Mouse (Mus musculus) erythroid progenitor cell, adult 5-6 weeks (primary cell): ENCODE measurements around the gene Tpk1. TPM values are rescaled to one million over a fixed set of nuclear protein-coding genes. Genes with fewer than 3 reads are reported as not detected.
"Not testable (repeated sequence)": the region's sequence is repeated elsewhere in the genome, so short reads cannot be mapped to it uniquely, and the experiment has no call there.

Source experiments
- ATAC-seq: replicated peaks from 2 replicates; pipeline ENCODE4 v1.8.0; 2016; ENCODE audit warnings: moderate number of reproducible peaks, mild to moderate bottlenecking, moderate TSS enrichment, inconsistent platforms; ENCODE audit not compliant: poor library complexity, low FRiP score, severe bottlenecking
- total RNA-seq, 2 experiments: library from RNA; stranded (forward) in 1 of 2; stranded (reverse) in 1 of 2; fragments of 150-400 nt in 1 of 2; fragments of 186-747, 209-891 nt in 1 of 2; gene quantifications; 2 replicates each; pipeline versions ENCODE4 v1.2.3 to v1.2.4; 2015 to 2017; ENCODE audit warnings: low replicate concordance in 2 of 2

The Tpk1 gene
- total RNA-seq, 2 experiments from 2014 or later = 6.2 to 15.9 TPM

DNA sequence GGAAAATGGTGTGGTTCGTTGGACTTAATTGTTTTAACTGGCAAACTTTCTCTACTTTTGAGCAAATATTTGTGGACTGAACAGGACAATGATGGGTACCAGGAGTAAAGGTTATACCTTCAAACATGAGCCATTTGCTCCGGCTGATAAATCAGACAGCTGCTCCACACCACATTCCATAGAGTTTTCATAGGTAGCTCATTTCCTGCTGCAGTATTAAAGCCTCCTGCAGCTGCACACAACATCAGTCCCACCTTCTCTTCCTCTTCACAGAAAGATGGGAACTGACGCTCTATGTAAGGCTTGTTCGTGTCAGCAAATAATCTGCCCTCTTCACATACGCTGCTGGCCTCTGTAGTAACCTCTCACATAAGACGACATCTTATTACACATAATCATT lies 22.4 kb downstream of the Tpk1 start:
- ATAC-seq = no peak

DNA sequence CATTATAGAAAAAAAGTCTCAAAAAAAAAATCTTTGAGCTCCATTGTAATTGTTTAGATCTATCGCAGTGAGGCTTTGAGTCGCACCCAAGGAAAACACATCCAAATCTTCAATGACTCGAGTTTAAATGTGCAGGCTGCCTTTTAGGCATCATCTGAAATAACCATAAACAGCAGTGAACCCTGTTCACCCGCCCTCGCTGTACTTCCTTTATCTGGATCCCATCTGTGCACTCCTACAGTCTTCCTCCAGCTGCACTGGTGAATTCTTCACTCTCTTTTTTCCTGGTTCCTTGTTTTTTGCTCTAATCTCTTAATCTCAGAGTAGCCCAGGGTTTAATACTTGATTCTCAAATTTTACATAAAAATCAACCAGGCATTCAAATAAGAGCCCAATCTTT lies 23.7 kb downstream of the Tpk1 start:
- ATAC-seq = no peak

DNA sequence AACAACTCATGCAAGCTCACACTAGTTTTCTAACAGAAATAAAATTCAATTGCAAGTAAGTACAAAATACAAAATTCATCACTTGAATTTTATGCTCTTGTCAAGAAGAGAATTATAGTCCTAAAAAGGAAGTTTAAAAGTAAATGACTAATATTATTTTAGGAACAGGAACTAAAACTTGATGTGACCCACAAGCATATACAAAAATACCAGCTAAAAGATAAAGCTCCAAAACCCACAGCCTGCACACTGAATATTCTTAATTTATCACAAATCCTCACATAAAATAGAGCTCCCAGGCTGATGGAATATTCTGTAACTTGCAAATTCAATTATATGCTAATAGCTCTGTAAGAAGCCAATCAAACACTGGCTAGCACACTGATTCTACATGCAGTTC lies 25.5 kb downstream of the Tpk1 start:
- no peak for ATAC-seq

GRCm38 (mm10) chr6:43638865-43639264 lies 27.2 kb downstream of the Tpk1 start:
- ATAC-seq = no peak

DNA sequence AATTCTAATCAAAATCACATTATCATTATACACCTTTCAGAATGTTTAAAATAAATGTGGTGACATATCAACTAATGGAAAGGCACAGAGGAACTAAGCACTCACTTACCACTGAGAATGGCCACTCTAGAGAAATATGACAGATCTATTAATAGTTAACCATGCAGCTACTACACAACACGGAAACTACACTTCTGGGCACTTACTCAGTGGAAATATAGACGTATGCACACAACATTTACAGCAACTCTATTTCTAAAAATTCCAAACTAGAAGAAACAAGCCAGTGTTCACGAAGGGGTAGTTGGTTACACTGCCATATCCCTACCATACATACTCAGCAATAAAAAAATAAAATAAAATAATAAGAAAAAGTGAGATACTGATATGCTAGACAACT lies 28.0 kb downstream of the Tpk1 start:
- ATAC-seq = no peak

GRCm38 (mm10) chr6:43636980-43637638 lies 29.0 kb downstream of the Tpk1 start:
- ATAC-seq = no peak

GRCm38 (mm10) chr6:43633308-43633963 lies 32.6 kb downstream of the Tpk1 start:
- ATAC-seq = no peak

DNA sequence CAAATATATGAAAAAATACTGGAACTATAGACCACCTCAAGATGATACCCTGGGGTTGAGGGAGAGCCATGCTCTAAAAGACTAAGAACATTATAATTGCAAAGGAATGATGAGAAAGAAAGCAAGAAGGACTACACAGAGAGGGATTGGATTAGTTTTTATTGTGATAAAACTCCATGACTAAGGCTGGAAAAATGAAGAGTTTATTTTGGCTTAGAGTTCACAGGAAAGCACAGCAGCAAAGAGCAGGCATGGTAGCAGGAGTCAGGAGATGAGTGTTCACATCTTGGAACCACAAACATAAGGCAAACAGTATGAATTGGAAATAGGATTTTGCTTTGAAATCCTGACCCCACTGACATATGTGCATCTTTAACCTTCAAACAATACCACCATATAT lies 33.2 kb downstream of the Tpk1 start:
- no peak for ATAC-seq

DNA sequence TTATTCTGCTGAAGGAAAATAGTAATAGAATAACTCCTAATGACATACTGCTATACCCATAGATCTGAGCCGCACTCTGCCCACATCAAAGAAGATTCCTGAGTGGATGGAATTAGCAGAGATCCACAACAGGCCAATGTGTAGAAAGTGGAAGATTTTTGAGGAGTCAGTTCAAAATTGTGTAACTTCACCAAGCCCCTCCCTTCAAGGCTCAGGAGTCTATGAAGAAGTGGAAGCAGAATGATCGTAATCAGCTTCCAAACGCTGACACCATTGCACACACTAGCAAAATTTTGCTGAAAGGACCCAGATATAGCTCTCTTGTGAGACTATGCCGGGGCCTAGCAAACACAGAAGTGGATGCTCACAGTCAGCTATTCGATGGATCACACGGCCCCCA lies 42.6 kb downstream of the Tpk1 start:
- not testable (repeated sequence) for ATAC-seq

- no peak for ATAC-seq
Measured at GRCm38 (mm10) chr6:43619258-43619657, 46.8 kb downstream of the Tpk1 start.

GRCm38 (mm10) chr6:43611770-43612169 lies 54.3 kb downstream of the Tpk1 start:
- ATAC-seq = no peak

- no peak for ATAC-seq
Measured at GRCm38 (mm10) chr6:43590841-43591541, 75.1 kb downstream of the Tpk1 start.

DNA sequence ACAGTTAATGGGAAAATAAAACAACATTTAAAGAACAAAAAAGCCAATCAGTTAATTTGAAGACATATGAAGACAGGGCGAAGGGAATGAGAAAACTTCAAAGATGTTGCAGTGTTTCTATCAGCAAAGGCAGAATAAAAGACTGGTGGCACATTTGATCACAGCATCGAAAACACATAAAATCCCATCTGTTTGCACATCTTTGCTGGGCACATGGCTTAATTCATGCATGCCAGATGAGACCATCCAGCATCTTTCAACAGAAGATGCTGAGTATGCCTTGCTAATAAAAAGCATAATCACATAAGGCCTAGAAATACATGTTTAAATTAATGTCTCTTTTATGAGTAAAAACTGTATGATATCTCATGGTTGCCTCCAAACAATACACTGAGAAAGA lies 80.8 kb downstream of the Tpk1 start:
- no peak for ATAC-seq

GRCm38 (mm10) chr6:43581809-43582208 lies 84.3 kb downstream of the Tpk1 start:
- ATAC-seq = no peak

GRCm38 (mm10) chr6:43567885-43568284 lies 98.2 kb downstream of the Tpk1 start:
- ATAC-seq = no peak

- no peak for ATAC-seq
Measured at GRCm38 (mm10) chr6:43562474-43562873, 103.6 kb downstream of the Tpk1 start.

- ATAC-seq = no peak
Measured at GRCm38 (mm10) chr6:43551410-43551809, 114.7 kb downstream of the Tpk1 start.

- ATAC-seq = no peak
Measured at GRCm38 (mm10) chr6:43546537-43546936, 119.5 kb downstream of the Tpk1 start.

GRCm38 (mm10) chr6:43537252-43537870 lies 128.7 kb downstream of the Tpk1 start:
- ATAC-seq = no peak

DNA sequence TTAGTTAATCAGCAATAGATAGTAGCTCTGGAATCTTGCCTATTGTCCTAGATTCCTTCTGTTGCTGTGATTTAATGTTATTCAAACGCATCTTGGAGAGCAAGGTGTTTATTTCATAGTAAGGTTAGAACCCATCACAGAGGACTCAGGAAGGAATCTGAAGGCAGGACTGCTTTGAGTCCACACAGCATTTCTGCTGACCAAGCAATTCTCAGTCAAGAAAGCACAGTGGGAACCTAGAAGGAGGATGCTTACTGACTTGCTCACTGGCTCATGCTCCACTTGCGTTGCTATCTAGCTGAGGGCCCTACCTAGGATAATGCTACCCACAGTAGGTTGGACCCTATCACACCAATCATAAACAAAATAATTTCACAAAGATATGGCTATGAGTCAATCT lies 130.6 kb downstream of the Tpk1 start:
- no peak for ATAC-seq

GRCm38 (mm10) chr6:43533323-43533722 lies 132.8 kb downstream of the Tpk1 start:
- no peak for ATAC-seq
